Mouse (Mus musculus): ENCODE measurements around the gene Zfp385a. TPM values are rescaled to one million over a fixed set of nuclear protein-coding genes. Genes with fewer than 3 reads are reported as not detected.

Gene Zfp385a
- total and polyA plus RNA-seq, 2 experiments from 2014 or later = 23.1 to 25.8 TPM

GRCm38 (mm10) chr15:103290417-103290816 lies 49.5 kb downstream of the Zfp385a start:
- no peak overlapping the region for H3K9ac ChIP-seq (replicated peaks; ENCODE audit: low read length)
- H3K27ac ChIP-seq = peak overlapping the region; percentile 11; the same call in 1 of the 2 replicates
- ATAC-seq (no peak), DNase-seq (ENCODE audit: low spot score) (no peak)
- H3K36me3 ChIP-seq (ENCODE audit: insufficient read depth, low read length) = peaks cover 5% of the 10 kb centered on the region; the same call in 1 of the 2 replicates
- no peaks in the 10 kb centered on the region for H3K27me3 ChIP-seq (ENCODE audit: insufficient read depth, low read length)
- no peak for TF ChIP-seq CTCF (IDR thresholded peaks at IDR 0.05; ENCODE audit: low read depth)
- no peak overlapping the region for H3K4me2 ChIP-seq (ENCODE audit: low read depth, low read length)
- 78% methylated on average over 6 of the region's 6 CpGs for WGBS
- no peak overlapping the region for H3K4me3 ChIP-seq (ENCODE audit: low read length)
- H3K9me3 ChIP-seq (ENCODE audit: low read length) = no peaks in the 10 kb centered on the region
- 0 out of 2 replicates have a peak, but pooled peaks cover 3% of the 10 kb centered on the region for H3K4me1 ChIP-seq (ENCODE audit: insufficient read depth, low read length)

- 0 out of 2 replicates have a peak overlapping the region, but pooled peaks have one; percentile 9 for H3K9ac ChIP-seq (replicated peaks; ENCODE audit: low read length)
Observed at GRCm38 (mm10) chr15:103289600-103289999, 50.3 kb downstream of the Zfp385a start.

GRCm38 (mm10) chr15:103285778-103286417 lies 54.0 kb downstream of the Zfp385a start:
- no peaks in the 10 kb centered on the region for H3K27me3 ChIP-seq (ENCODE audit: insufficient read depth, low read length)
- H3K36me3 ChIP-seq (ENCODE audit: insufficient read depth, low read length) = no peaks in the 10 kb centered on the region; the same call in 1 of the 2 replicates
- peak overlapping the region; percentile 51 for H3K27ac ChIP-seq
- WGBS = 38% methylated on average over 1 of the region's 1 CpGs
- TF ChIP-seq CTCF (IDR thresholded peaks at IDR 0.05; ENCODE audit: low read depth) = no peak
- no peak overlapping the region for H3K9ac ChIP-seq (replicated peaks; ENCODE audit: low read length)
- DNase-seq (ENCODE audit: low spot score) (peak; percentile 82), ATAC-seq (peak; percentile 91)
- 0 out of 2 replicates have a peak, but pooled peaks cover 3% of the 10 kb centered on the region for H3K4me1 ChIP-seq (ENCODE audit: insufficient read depth, low read length)
- no peak overlapping the region for H3K4me3 ChIP-seq (ENCODE audit: low read length)
- no peaks in the 10 kb centered on the region for H3K9me3 ChIP-seq (ENCODE audit: low read length)
- H3K4me2 ChIP-seq (ENCODE audit: low read depth, low read length) = no peak overlapping the region

More at GRCm38 (mm10) chr15:103289600-103289999, 50.3 kb downstream of the Zfp385a start:
- H3K36me3 ChIP-seq (ENCODE audit: insufficient read depth, low read length) = peaks cover 4% of the 10 kb centered on the region; the same call in 1 of the 2 replicates
- 30% methylated on average over 5 of the region's 5 CpGs for WGBS
- 0 out of 2 replicates have a peak, but pooled peaks cover 3% of the 10 kb centered on the region for H3K4me1 ChIP-seq (ENCODE audit: insufficient read depth, low read length)
- no peaks in the 10 kb centered on the region for H3K9me3 ChIP-seq (ENCODE audit: low read length)
- no peak overlapping the region; the same call in 1 of the 2 replicates for H3K27ac ChIP-seq
- no peak overlapping the region for H3K4me3 ChIP-seq (ENCODE audit: low read length)
- no peak for TF ChIP-seq CTCF (IDR thresholded peaks at IDR 0.05; ENCODE audit: low read depth)
- ATAC-seq = no peak
- no peak for DNase-seq (ENCODE audit: low spot score)
- H3K4me2 ChIP-seq (ENCODE audit: low read depth, low read length) = no peak overlapping the region
- H3K27me3 ChIP-seq (ENCODE audit: insufficient read depth, low read length) = no peaks in the 10 kb centered on the region

- peak; percentile 44 for TF ChIP-seq CTCF (IDR thresholded peaks at IDR 0.05; ENCODE audit: low read depth)
- no peak overlapping the region for H3K4me2 ChIP-seq (ENCODE audit: low read depth, low read length)
- no peak for ATAC-seq
- no peaks in the 10 kb centered on the region for H3K27me3 ChIP-seq (ENCODE audit: insufficient read depth, low read length)
- peak overlapping the region; percentile 51; the same call in 1 of the 2 replicates for H3K27ac ChIP-seq
- 41% methylated on average over 2 of the region's 2 CpGs for WGBS
- 0 out of 2 replicates have a peak, but pooled peaks cover 3% of the 10 kb centered on the region for H3K4me1 ChIP-seq (ENCODE audit: insufficient read depth, low read length)
- no peaks in the 10 kb centered on the region for H3K9me3 ChIP-seq (ENCODE audit: low read length)
- H3K36me3 ChIP-seq (ENCODE audit: insufficient read depth, low read length) = no peaks in the 10 kb centered on the region
- no peak overlapping the region for H3K9ac ChIP-seq (replicated peaks; ENCODE audit: low read length)
- H3K4me3 ChIP-seq (ENCODE audit: low read length) = no peak overlapping the region
- no peak for DNase-seq (ENCODE audit: low spot score)
Observed at GRCm38 (mm10) chr15:103284647-103285046, 55.2 kb downstream of the Zfp385a start.

- Histone ChIP-seq H3K36me3 (ENCODE audit: insufficient read depth, low read length) (no peaks in the 10 kb centered on the region), H3K4me3 (ENCODE audit: low read length) (no peak overlapping the region), H3K27ac (no peak overlapping the region), H3K4me2 (ENCODE audit: low read depth, low read length) (no peak overlapping the region), H3K4me1 (ENCODE audit: insufficient read depth, low read length) (0 out of 2 replicates have a peak, but pooled peaks cover 3% of the 10 kb centered on the region), H3K9me3 (ENCODE audit: low read length) (no peaks in the 10 kb centered on the region), H3K9ac (replicated peaks; ENCODE audit: low read length) (no peak overlapping the region), H3K27me3 (ENCODE audit: insufficient read depth, low read length) (no peaks in the 10 kb centered on the region)
- ATAC-seq = no peak
- DNase-seq (ENCODE audit: low spot score) = peak; percentile 64
- TF ChIP-seq CTCF (IDR thresholded peaks at IDR 0.05; ENCODE audit: low read depth) = peak; percentile 66
- WGBS = 59% methylated on average over 3 of the region's 3 CpGs
Observed at GRCm38 (mm10) chr15:103284066-103284465, 55.8 kb downstream of the Zfp385a start.

- 91% methylated on average over 3 of the region's 3 CpGs for WGBS
- Histone ChIP-seq H3K4me2 (ENCODE audit: low read depth, low read length) (no peak overlapping the region), H3K4me3 (ENCODE audit: low read length) (no peak overlapping the region), H3K9me3 (ENCODE audit: low read length) (no peaks in the 10 kb centered on the region), H3K27ac (no peak overlapping the region), H3K4me1 (ENCODE audit: insufficient read depth, low read length) (0 out of 2 replicates have a peak, but pooled peaks cover 3% of the 10 kb centered on the region), H3K9ac (replicated peaks; ENCODE audit: low read length) (no peak overlapping the region), H3K36me3 (ENCODE audit: insufficient read depth, low read length) (no peaks in the 10 kb centered on the region), H3K27me3 (ENCODE audit: insufficient read depth, low read length) (no peaks in the 10 kb centered on the region)
- no peak for TF ChIP-seq CTCF (IDR thresholded peaks at IDR 0.05; ENCODE audit: low read depth)
- no peak for DNase-seq (ENCODE audit: low spot score)
- no peak for ATAC-seq
Observed at GRCm38 (mm10) chr15:103281465-103282205, 58.3 kb downstream of the Zfp385a start.

Measured in hindbrain, postnatal 0 days (tissue).